Mouse (Mus musculus) MEL (cell line): ENCODE results near the gene Gm17324. TPM values are rescaled to one million over a fixed set of nuclear protein-coding genes. Genes with fewer than 3 reads are reported as not detected.

Source experiments
- DNase-seq: peaks from one replicate; pipeline ENCODE4 v3.0.0; 2011; ENCODE audit warnings: low read depth, low spot score
- H3K27ac ChIP-seq: 2 replicates; pipeline ENCODE4 v1.5.1; 2012; ENCODE audit warnings: low read depth, mild to moderate bottlenecking, control low read depth, low read length, moderate library complexity; ENCODE audit not compliant: control insufficient read depth
- H3K27me3 ChIP-seq, 2 experiments: fragments of 150-350 bp in 1 of 2; sonication (generic) in 1 of 2; 2 replicates each; pipeline ENCODE4 v1.6.1; 2012; ENCODE audit warnings: low read length in 2 of 2, mild to moderate bottlenecking in 2 of 2, improper control_type of control experiment in 1 of 2, moderate library complexity in 1 of 2; ENCODE audit not compliant: insufficient read depth in 2 of 2, control insufficient read depth in 1 of 2
- H3K36me3 ChIP-seq, 2 experiments: 2 replicates each; pipeline ENCODE4 v1.6.1; 2012 to 2014; ENCODE audit warnings: low read length in 2 of 2, improper control_type of control experiment in 1 of 2, inconsistent platforms in 1 of 2, mild to moderate bottlenecking in 1 of 2; ENCODE audit not compliant: insufficient read depth in 2 of 2, control insufficient read depth in 1 of 2
- H3K4me1 ChIP-seq, 2 experiments: fragments of 150-350 bp in 1 of 2; sonication (generic) in 1 of 2; 2 replicates each; pipeline ENCODE4 v1.6.1; 2012; ENCODE audit warnings: low read length in 2 of 2, improper control_type of control experiment in 1 of 2, mild to moderate bottlenecking in 1 of 2; ENCODE audit not compliant: insufficient read depth in 2 of 2, control insufficient read depth in 1 of 2
- H3K4me3 ChIP-seq, 2 experiments: fragments of 150-350 bp in 1 of 2; sonication (generic) in 1 of 2; 2 replicates each; pipeline ENCODE4 v1.5.1; 2012; ENCODE audit warnings: low read depth in 2 of 2, low read length in 2 of 2, mild to moderate bottlenecking in 2 of 2, moderate library complexity in 2 of 2, control low read depth in 1 of 2, improper control_type of control experiment in 1 of 2; ENCODE audit not compliant: control insufficient read depth in 1 of 2, insufficient read depth in 1 of 2
- H3K79me2 ChIP-seq: 2 replicates; pipeline ENCODE4 v1.6.1; 2012; ENCODE audit warnings: mild to moderate bottlenecking, low read length, moderate library complexity; ENCODE audit not compliant: control insufficient read depth, poor library complexity, insufficient read depth
- H3K9ac ChIP-seq: 2 replicates; pipeline ENCODE4 v1.6.1; 2012; ENCODE audit warnings: low read depth, mild to moderate bottlenecking, control low read depth, low read length, moderate library complexity; ENCODE audit not compliant: control insufficient read depth, poor library complexity, severe bottlenecking
- H3K9me3 ChIP-seq: fragments of 150-350 bp; sonication (generic); replicated peaks from 2 replicates; pipeline ENCODE4 v1.6.1; 2012; ENCODE audit warnings: mild to moderate bottlenecking, low read length, improper control_type of control experiment, moderate library complexity; ENCODE audit not compliant: insufficient read depth
- CTCF ChIP-seq, 3 experiments: IDR thresholded peaks in 2 of 3; conservative IDR thresholded peaks in 1 of 3; 2 replicates each; pipeline ENCODE4 v1.5.1; 2011 to 2012; ENCODE audit warnings: low read length in 3 of 3, low read depth in 2 of 3, mild to moderate bottlenecking in 2 of 3, improper control_type of control experiment in 1 of 3, inconsistent platforms in 1 of 3, mixed read lengths in 1 of 3, moderate library complexity in 1 of 3; ENCODE audit not compliant: control insufficient read depth in 1 of 3, insufficient read depth in 1 of 3, poor library complexity in 1 of 3, severe bottlenecking in 1 of 3
- E2F4 ChIP-seq: IDR thresholded peaks from 2 replicates; pipeline ENCODE4 v1.6.1; 2011; ENCODE audit warnings: low read depth, low read length, improper control_type of control experiment, borderline replicate concordance
- ELF1 ChIP-seq: IDR thresholded peaks from 2 replicates; pipeline ENCODE4 v1.6.1; 2014; ENCODE audit warnings: low read depth, mild to moderate bottlenecking, inconsistent platforms, low read length, improper control_type of control experiment, moderate library complexity
- HCFC1 ChIP-seq: IDR thresholded peaks from 2 replicates; pipeline ENCODE4 v1.6.1; 2012; ENCODE audit warnings: low read depth, mild to moderate bottlenecking, inconsistent platforms, low read length, improper control_type of control experiment, moderate library complexity
- JUND ChIP-seq: IDR thresholded peaks from 2 replicates; pipeline ENCODE4 v1.6.1; 2011; ENCODE audit warnings: low read depth, mild to moderate bottlenecking, improper control_type of control experiment, low read length
- MAFK ChIP-seq: IDR thresholded peaks from 2 replicates; pipeline ENCODE4 v1.6.1; 2011; ENCODE audit warnings: low read depth, mild to moderate bottlenecking, low read length, improper control_type of control experiment, borderline replicate concordance
- MXI1 ChIP-seq: IDR thresholded peaks from 2 replicates; pipeline ENCODE4 v1.6.1; 2011; ENCODE audit warnings: mild to moderate bottlenecking, low read depth, low read length, improper control_type of control experiment
- MYC ChIP-seq: IDR thresholded peaks from 2 replicates; pipeline ENCODE4 v1.6.1; 2011; ENCODE audit warnings: low read depth, mild to moderate bottlenecking, low read length, improper control_type of control experiment, moderate library complexity
- NELFE ChIP-seq: IDR thresholded peaks from 2 replicates; pipeline ENCODE4 v1.6.1; 2011; ENCODE audit warnings: low read depth, low read length, improper control_type of control experiment
- POLR2AphosphoS2 ChIP-seq: IDR thresholded peaks from 2 replicates; pipeline ENCODE4 v1.6.1; 2011; ENCODE audit warnings: low read length, improper control_type of control experiment
- POLR2AphosphoS5 ChIP-seq: IDR thresholded peaks from 2 replicates; pipeline ENCODE4 v1.6.1; 2012; ENCODE audit warnings: low read depth, borderline replicate concordance, mild to moderate bottlenecking, inconsistent platforms, low read length, moderate library complexity, mixed read lengths
- RAD21 ChIP-seq: IDR thresholded peaks from 2 replicates; pipeline ENCODE4 v1.6.1; 2011; ENCODE audit warnings: mild to moderate bottlenecking, low read depth, low read length, improper control_type of control experiment
- RCOR1 ChIP-seq: IDR thresholded peaks from 2 replicates; pipeline ENCODE4 v1.6.1; 2012; ENCODE audit warnings: low read depth, mild to moderate bottlenecking, inconsistent platforms, low read length, improper control_type of control experiment
- SIN3A ChIP-seq: IDR thresholded peaks from 2 replicates; pipeline ENCODE4 v1.6.1; 2012; ENCODE audit warnings: low read length, improper control_type of control experiment, inconsistent platforms
- SMC3 ChIP-seq: IDR thresholded peaks from 2 replicates; pipeline ENCODE4 v1.6.1; 2011; ENCODE audit warnings: low read depth, low read length, improper control_type of control experiment
- TBP ChIP-seq: IDR thresholded peaks from 2 replicates; pipeline ENCODE4 v1.8.0; 2011; ENCODE audit warnings: low read depth, low read length, improper control_type of control experiment
- TCF12 ChIP-seq: IDR thresholded peaks from 2 replicates; pipeline ENCODE4 v1.6.1; 2014; ENCODE audit warnings: low read depth, mild to moderate bottlenecking, inconsistent platforms, low read length, improper control_type of control experiment, moderate library complexity
- UBTF ChIP-seq: IDR thresholded peaks from 2 replicates; pipeline ENCODE4 v1.6.1; 2012; ENCODE audit warnings: low read depth, mild to moderate bottlenecking, inconsistent platforms, low read length, improper control_type of control experiment, moderate library complexity, borderline replicate concordance; ENCODE audit not compliant: insufficient read depth
- USF1 ChIP-seq: IDR thresholded peaks from 2 replicates; pipeline ENCODE4 v1.6.1; 2014; ENCODE audit warnings: low read depth, mild to moderate bottlenecking, inconsistent platforms, low read length, improper control_type of control experiment, moderate library complexity
- USF2 ChIP-seq, 2 experiments: IDR thresholded peaks; 2 replicates each; pipeline ENCODE4 v1.6.1; 2011 to 2012; ENCODE audit warnings: improper control_type of control experiment in 2 of 2, low read length in 2 of 2, borderline replicate concordance in 1 of 2, inconsistent platforms in 1 of 2, low read depth in 1 of 2, mild to moderate bottlenecking in 1 of 2; ENCODE audit not compliant: insufficient read depth in 1 of 2
- ZC3H11A ChIP-seq: IDR thresholded peaks from 2 replicates; pipeline ENCODE4 v1.6.1; 2012; ENCODE audit warnings: low read depth, mild to moderate bottlenecking, inconsistent platforms, low read length, improper control_type of control experiment
- ZKSCAN1 ChIP-seq: IDR thresholded peaks from 2 replicates; pipeline ENCODE4 v1.6.1; 2012; ENCODE audit warnings: low read depth, mild to moderate bottlenecking, inconsistent platforms, low read length, improper control_type of control experiment, moderate library complexity
- polyA plus RNA-seq, 2 experiments: library from polyadenylated mRNA; stranded (reverse) in 1 of 2; unstranded in 1 of 2; fragments of >175 nt in 1 of 2; fragments of >200 nt in 1 of 2; gene quantifications; 2 replicates each; pipeline versions ENCODE4 v1.2.1 to v1.2.4; 2012; ENCODE audit warnings: low replicate concordance in 2 of 2, low read depth in 1 of 2; ENCODE audit not compliant: insufficient read length in 2 of 2, insufficient read depth in 1 of 2, missing spikeins in 1 of 2
- total RNA-seq: library from RNA; depleted of rRNA; stranded (reverse); fragments of 300-350 nt; gene quantifications from 2 replicates; pipeline ENCODE4 v1.2.3, GENCODE M21; 2012

Gm17324 gene
- total and polyA plus RNA-seq, 3 experiments = 0.36 to 1.8 TPM; not detected in 1

- H3K9ac ChIP-seq = no peak overlapping the region
- no peak overlapping the region for H3K27ac ChIP-seq
- H3K27me3 ChIP-seq = no peaks in the 10 kb centered on the region
- no peak for DNase-seq
- H3K4me1 ChIP-seq = peaks cover 2 to 4% of the 10 kb centered on the region in 2 experiments; a peak in 3 of 4 replicates
- TF ChIP-seq ZC3H11A (no peak), ZKSCAN1 (no peak), CTCF (IDR thresholded peaks at IDR 0.05 in 2 of 3, conservative IDR thresholded peaks at IDR 0.05 in 1 of 3; ENCODE audit: control insufficient read depth in 1 of 3, insufficient read depth in 1 of 3, low read depth in 2 of 3, low read length in 3 of 3, poor library complexity in 1 of 3, severe bottlenecking in 1 of 3) (no peak), SMC3 (no peak), E2F4 (no peak), POLR2AphosphoS5 (no peak), USF1 (no peak), NELFE (no peak), ELF1 (no peak), RAD21 (no peak), MXI1 (no peak), HCFC1 (no peak), MYC (no peak), SIN3A (no peak), RCOR1 (no peak), MAFK (no peak), TCF12 (no peak), JUND (no peak), TBP (no peak), UBTF (no peak)
- H3K4me3 ChIP-seq = no peak overlapping the region
- peaks cover 8 to 13% of the 10 kb centered on the region in 2 experiments for H3K36me3 ChIP-seq
- H3K79me2 ChIP-seq = peaks cover 7% of the 10 kb centered on the region
- no peaks in the 10 kb centered on the region for H3K9me3 ChIP-seq
Measured at GRCm38 (mm10) chr9:78401596-78401995, 47.0 kb downstream of the Gm17324 start.

- peaks cover 2 to 4% of the 10 kb centered on the region in 2 experiments; a peak in 3 of 4 replicates for H3K4me1 ChIP-seq
- H3K36me3 ChIP-seq = peaks cover 9 to 11% of the 10 kb centered on the region in 2 experiments
- no peak overlapping the region for H3K27ac ChIP-seq
- H3K9me3 ChIP-seq = no peaks in the 10 kb centered on the region
- DNase-seq = no peak
- no peaks in the 10 kb centered on the region for H3K27me3 ChIP-seq
- TF ChIP-seq MXI1 (no peak), TCF12 (no peak), ELF1 (no peak), POLR2AphosphoS5 (no peak), SIN3A (no peak), E2F4 (no peak), RCOR1 (no peak), MAFK (no peak), USF2 (IDR thresholded peaks at IDR 0.05; ENCODE audit: borderline replicate concordance in 1 of 2, insufficient read depth in 1 of 2, low read depth in 1 of 2, low read length in 2 of 2) (no peak), ZKSCAN1 (no peak), POLR2AphosphoS2 (no peak)
- no peak overlapping the region for H3K4me3 ChIP-seq
- no peak overlapping the region for H3K9ac ChIP-seq
- peaks cover 13% of the 10 kb centered on the region for H3K79me2 ChIP-seq
Measured at GRCm38 (mm10) chr9:78400570-78400969, 48.0 kb downstream of the Gm17324 start.
